Mouse (Mus musculus) thymus, postnatal 10 days (tissue): ENCODE data around the gene Aqp7.

ENCODE experiments used
- DNase-seq, 2 experiments: peaks; one replicate each; pipeline ENCODE4 v3.0.0; 2021; ENCODE audit warnings: low spot score in 2 of 2

Aqp7 gene

GRCm38 (mm10) chr4:41063351-41063750 is 15.4 kb upstream of the Aqp7 start:
- DNase-seq, result no peak

GRCm38 (mm10) chr4:41057361-41057760 is 9.4 kb upstream of the Aqp7 start:
- no peak for DNase-seq

DNA sequence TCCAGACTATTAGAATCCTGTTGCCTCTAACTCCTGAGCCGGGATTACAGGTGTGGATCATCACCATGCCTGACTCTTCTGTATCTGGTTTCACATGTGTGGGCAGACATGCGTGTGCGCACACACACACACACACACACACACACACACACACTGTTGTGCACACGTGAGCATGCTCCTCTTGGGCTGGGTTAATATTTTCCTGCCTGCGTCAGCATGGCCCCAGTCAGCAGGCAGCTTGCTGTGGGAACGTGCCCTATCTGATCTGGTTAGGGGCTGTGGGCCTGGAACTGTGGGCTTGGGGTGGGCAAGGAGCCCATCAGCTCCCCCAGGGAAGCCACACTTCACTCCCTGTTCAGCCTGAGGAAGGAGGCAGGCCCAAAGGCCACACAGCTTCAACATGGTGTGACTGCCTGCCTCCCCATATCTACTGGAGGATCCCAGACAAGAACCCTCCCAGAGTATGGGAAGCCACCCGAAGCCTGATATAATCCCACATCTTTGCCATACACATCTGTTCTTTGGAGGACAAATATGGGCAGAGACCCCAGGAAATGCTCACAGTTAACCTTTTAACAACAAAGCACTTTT is 8.9 kb upstream of the Aqp7 start:
- DNase-seq, result no peak

- no peak for DNase-seq
These were observed 8.3 kb upstream of the Aqp7 start for GRCm38 (mm10) chr4:41056253-41056652.

- DNase-seq, result no peak
These were observed 7.2 kb upstream of the Aqp7 start for GRCm38 (mm10) chr4:41055111-41055510.

DNA sequence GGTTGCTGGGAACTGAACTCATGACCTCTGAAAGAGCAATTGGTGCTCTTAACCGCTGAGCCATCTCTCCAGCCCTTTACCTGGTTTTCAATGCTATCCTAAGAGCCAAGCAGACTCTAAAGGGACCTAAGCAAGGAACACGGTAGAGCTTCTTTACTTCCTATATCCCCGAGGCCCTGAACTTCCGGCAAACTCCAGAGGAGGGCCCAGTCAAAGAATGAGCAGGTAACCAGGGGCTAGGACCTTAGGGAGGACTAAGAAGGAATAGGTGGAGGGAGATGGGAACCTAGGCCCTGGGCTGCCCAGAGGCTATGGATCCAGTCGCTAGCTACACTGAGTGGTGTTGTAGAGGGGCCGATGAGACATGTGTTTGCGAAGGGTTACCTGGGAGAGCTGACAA is 3.8 kb upstream of the Aqp7 start:
- DNase-seq, result no peak

DNA sequence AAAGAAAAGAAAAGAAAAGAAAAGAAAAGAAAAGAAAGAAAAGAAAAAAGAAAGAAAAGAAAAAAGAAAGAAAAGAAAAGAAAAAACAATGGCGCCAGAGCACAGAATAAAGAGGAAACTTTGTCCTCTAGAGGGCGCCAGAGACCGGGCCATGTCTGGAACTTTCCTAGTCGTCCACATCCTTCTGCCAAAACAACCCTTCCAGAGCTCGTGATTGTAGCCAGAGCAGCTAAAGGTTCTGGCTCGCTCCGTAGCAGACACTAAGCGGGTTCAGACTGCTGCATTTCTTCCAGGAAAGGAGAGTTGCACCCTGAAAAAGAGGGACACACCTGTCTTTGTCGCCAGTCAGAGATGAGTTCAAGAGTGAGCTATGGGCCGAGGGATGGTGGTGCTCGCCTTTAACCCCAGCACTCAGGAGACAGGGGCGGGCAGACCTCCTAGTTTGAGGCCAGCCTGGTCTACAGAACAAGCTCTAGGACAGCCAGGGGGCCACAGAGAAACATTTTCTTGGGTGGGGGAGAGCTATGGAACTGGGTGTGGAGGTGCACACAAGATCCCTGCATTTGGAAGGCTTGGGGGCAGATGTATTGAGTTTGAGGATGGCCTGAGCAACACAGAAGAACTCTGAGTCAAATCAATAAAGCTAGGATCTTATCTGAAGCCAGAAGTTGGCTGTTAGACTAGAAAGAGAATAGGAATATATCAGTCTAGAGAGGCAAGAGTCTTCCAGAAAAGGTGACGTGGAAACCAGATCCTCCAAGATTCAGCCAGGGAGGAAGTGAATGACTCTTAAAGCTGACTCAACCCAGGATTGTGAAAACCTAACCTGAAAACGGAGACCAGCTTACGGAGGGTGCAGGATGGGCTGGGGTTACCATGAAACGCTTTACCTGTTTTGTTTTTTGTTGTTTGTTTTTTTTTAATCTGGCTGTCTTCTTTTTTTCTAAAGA is 3.1 kb upstream of the Aqp7 start:
- DNase-seq, result peak; percentile 38 to 84

GRCm38 (mm10) chr4:41048926-41049325 is 987 bp upstream of the Aqp7 start:
- no peak for DNase-seq

- DNase-seq, result no peak
These were observed 1.6 kb downstream of the Aqp7 start for GRCm38 (mm10) chr4:41046254-41046795.

GRCm38 (mm10) chr4:41045288-41045687 is 2.7 kb downstream of the Aqp7 start:
- DNase-seq, result no peak

- no peak for DNase-seq
These were observed 4.0 kb downstream of the Aqp7 start for GRCm38 (mm10) chr4:41043961-41044360.

- DNase-seq, result no peak
These were observed 5.1 kb downstream of the Aqp7 start for GRCm38 (mm10) chr4:41042880-41043279.

- no peak for DNase-seq
These were observed 7.0 kb downstream of the Aqp7 start for GRCm38 (mm10) chr4:41040983-41041382.

GRCm38 (mm10) chr4:41037942-41038341 is 10.0 kb downstream of the Aqp7 start:
- DNase-seq, result no peak

DNA sequence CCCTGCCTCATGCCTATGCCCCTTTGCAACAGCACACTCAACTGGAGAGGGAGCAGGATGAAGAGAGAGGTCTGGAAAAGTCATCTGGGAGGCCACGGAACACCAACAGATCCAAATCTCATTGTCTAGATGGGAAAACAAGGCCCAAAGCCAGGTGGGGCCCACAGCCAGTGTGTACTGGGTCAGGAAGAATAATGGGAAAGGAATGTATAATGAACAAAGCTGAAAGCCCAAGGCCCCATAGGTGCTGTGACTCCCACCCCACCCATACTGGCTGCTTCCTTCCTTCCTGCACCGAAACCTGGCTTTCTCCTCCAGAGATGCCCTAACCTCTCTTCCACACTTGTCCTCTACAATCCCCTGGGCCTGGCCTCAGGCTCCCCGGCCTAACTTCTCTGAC is 16.7 kb downstream of the Aqp7 start:
- DNase-seq, result no peak

DNA sequence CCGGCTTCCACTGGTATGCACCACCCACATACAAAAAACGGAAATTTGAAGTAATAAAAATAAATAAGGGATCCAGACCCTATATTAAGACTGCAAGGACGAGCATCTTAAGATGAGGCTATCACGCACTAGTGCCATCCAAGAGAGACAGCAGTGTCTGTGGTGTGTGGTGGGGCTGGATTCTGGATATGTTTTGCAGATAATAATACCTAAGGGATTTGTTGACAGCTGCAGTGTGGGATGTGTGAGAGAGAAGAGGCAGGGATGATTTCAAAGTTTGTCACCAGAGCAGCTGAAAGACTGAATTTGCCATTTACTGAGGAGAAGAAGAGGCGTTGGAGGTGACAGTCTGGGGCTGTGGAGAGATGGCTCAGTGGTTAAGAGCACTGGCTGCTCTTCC is 18.6 kb downstream of the Aqp7 start:
- no peak for DNase-seq

DNA sequence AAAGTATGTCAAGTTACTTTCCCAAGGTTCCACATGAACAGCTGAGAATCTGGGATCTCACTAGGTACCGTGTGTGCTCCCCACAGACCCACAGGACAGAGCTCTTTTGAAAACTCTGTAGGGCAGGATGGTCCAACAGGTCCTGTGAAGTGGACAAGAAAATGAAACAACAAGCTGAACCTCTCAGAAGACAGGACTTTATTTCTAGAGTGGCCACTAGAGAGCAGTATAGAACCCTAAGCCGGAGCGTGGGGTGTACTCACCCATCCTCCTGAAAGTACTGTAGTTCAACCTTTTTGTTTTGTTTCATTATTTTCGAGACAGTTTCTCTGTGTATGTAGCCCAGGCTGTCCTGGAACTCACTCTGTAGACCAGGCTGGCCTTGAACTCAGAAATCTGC is 19.7 kb downstream of the Aqp7 start:
- DNase-seq, result peak in 1 of 2 experiments; percentile 19

DNA sequence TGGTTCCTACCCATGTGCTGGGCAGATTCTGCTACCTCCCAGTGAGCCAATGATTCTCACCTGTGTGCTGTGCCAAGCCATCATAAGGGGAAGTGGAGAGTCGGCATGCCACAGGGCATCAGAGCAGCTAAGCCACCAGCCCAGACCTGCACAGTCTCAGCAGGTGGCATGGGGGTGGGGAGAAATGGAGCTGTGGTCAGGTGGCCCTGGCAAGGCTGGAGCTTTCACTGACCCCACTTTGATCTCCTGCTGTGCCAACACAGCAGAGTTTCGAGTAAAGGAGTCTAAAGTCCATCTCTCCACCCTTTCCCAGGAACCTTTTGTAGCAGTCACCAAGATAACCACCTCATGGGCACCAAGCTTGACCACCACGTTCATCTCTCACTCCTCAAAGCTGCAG is 20.1 kb downstream of the Aqp7 start:
- no peak for DNase-seq

- no peak for DNase-seq
These were observed 21.7 kb downstream of the Aqp7 start for GRCm38 (mm10) chr4:41026086-41026787.

GRCm38 (mm10) chr4:41021094-41021493 is 26.8 kb downstream of the Aqp7 start:
- no peak for DNase-seq

GRCm38 (mm10) chr4:41015798-41016197 is 32.1 kb downstream of the Aqp7 start:
- DNase-seq, result no peak

GRCm38 (mm10) chr4:41013351-41013750 is 34.6 kb downstream of the Aqp7 start:
- DNase-seq, result no peak
